Mouse (Mus musculus) gastrocnemius, postnatal 4 days (tissue): Measurements from ENCODE around the gene Rarres2. TPM values are rescaled to one million over a fixed set of nuclear protein-coding genes. Genes with fewer than 3 reads are reported as not detected.
"Not testable (repeated sequence)": the region's sequence is repeated elsewhere in the genome, so short reads cannot be mapped to it uniquely, and the experiment has no call there.

Experiments
- DNase-seq, 2 experiments: peaks; one replicate each; pipeline ENCODE4 v3.0.0; 2021 to 2022; ENCODE audit warnings: low spot score in 2 of 2, mixed read lengths in 2 of 2
- total RNA-seq, 2 experiments: library from RNA; stranded (reverse); gene quantifications; 2 replicates each; pipeline ENCODE4 v1.2.3; 2021

Rarres2 gene
- total RNA-seq, 2 experiments from 2014 or later = 57.3 to 67.1 TPM

DNA sequence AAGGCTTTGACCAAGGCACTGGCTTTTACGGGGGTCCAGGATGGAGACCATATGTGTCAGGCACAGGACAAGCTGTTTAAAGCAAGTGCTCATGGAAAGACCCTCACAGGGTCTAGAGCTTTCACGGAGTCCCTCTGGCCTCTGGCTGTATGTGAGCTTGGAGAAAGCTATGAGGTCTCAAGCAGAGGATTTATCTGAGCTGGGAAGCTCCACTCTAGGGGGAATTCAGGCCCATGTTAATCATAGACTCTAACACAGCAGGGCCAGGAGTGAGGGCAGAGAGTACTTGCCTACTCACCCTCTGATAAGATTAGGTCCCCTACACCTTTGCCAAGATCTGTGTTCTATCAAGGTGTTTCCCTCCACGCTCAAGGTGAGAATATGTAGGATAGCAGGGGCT is 30.0 kb downstream of the Rarres2 start:
- no peak for DNase-seq

DNA sequence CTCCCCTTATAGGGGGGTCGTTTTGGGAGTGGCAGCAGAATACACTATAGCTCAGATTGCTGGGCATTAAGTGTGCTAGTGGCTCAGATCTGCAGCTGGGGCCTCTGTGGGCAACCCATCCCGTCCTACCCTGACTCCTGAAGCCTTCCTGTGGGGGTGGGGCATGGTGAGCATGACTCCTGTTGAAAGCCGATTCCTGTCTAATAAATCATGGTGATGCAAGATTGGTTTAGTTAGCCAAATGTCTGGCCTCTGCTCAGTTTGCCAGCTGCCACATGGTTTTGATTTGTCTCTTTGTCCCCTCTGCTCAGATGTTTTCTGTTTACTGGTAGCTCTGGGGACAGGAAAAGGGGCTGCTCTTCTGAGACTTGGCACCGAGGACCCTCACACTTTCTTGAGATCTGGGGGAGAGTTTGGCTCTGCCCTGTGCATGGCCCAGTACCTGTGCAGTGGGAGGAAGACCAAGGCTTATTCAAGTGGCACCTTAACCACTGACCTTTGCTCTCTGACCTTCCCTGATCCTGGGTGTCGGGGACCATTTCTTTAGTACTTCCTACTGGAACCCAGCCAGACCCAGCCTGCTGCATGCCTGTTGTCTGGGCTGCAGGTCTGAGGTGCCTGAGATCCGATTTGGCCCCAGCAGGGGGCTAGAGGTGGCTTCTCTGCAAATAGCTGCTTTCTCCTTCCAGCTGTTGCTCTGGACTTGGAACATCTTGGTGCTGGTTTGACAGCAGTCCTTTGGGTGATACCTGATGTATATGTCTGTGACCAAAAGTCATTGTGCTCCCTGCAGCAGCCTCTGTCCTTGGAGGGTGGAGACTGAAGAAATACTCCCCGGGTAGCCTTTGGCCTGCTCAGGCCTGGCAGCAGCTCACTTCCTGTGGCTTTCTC is 30.8 kb downstream of the Rarres2 start:
- DNase-seq = no peak

DNA sequence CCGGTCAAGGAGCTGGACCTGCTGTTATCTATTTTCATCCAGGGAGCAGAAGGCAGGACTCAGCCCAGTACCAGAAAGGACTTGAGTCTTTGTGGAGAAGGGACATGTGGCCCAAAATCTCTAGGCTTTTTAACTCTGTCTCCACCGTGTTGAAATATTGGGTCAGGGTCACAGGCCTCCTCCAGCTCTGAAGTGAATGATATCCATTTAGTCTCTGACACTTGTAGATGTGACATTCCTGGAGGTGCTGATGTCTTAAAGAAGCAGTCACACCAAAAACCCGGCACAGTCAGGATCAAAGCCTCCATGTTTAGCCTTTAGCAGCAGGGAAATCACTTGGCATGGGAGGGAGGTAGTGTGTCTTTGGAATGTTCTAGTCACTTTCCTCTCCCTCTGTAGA is 31.9 kb downstream of the Rarres2 start:
- DNase-seq = no peak

DNA sequence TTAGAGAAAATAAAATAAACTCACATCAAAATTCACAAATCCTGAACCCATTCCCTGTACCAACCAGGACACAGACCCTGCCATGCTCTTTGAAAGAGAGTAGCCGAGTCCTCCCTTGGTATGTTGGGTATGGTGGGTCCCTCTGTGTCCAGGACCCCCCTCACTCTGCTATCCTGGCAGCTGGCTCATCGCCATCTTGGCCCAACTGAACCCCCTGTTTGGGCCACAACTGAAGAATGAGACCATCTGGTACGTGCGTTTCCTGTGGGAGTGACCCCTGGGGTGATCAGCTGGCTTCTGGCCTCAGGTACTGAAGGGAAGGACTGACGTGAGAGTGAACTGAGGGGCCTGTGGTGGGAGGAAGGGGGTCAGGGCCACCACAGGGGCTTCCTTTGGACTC is 32.7 kb downstream of the Rarres2 start:
- no peak for DNase-seq

DNA sequence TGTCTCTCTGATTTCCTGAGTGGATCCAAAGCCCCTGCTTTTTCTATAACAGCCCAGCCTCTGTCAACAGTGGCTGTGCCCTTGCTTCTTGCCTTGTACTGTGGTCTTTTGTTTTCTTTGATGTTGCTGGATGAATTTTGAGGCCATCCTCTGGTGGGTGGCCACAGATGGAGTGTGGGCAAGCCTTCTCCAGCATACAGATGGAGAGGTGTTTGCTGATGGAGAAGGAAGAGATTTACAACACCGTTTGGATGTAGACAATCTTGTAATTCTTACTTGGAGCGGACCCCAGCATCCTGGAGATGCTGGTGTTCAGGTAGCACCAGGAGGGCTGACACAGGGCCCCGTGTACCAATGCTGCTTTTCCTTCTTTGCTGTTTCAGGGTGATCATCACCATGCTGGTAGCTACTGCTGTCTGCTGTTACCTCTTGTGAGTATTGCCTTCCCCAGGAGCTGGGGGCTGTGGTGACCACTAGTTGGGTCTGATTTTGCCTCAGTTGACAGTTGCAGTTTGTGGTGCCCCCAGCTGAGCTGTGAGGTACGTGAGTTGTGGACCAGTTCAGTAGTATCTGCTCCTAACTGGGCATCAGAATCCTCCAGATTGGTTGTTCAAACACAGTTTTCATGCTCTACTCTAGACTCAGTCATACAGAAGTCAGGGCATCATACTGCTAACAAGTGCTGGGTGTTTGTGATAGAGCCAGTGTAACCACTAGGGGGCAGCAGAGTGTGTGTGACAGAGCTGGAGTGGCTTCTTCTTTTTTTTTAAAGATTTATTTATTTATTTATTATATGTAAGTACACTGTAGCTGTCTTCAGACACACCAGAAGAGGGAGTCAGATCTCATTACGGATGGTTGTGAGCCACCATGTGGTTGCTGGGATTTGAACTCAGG is 33.5 kb downstream of the Rarres2 start:
- DNase-seq = peak; percentile 60 to 76

DNA sequence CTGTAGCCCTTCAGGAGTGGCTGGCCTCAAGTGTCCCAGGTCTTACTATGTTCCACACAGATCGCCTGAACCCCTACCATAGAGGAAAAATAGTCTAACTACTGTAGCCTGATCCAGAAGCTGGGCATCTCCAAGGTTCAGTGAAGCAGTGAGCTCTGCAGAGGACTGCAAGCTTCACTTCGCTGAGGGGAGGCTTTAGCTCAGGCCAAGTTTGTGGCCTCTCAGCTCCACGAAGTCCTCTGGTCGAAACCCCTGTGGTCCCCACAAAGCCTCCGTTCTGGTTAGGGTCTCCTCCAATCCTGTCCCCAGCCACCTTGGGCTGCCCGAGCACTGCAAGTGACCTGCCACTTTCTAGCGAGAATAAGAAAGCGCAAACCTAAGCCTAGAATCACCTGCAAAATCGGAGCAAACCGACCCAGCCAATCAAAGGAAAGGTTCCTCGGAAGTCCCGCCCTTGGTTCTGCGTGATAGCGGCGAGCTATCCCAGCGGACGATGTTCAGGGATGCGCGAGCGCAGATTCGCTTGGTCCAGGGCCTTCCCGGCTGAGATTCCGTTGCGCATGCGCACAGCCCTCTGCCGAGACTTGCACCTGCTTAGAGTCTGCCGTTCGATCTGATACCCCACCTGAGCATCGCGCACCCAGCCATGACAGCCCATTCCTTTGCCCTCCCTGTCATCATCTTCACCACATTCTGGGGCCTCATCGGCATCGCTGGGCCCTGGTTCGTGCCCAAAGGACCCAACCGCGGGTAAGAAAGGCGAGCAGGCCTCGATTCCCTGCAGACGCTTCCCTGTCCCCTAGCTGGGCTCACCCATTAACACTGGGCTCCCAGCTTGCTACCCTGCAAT is 35.3 kb downstream of the Rarres2 start, which contains the start of gene Atp6v0e2:
Gene Atp6v0e2, plus strand, starts transcription at position 511 of the 850 bp plus-strand sequence.
- peak; percentile 64 to 80 for DNase-seq

DNA sequence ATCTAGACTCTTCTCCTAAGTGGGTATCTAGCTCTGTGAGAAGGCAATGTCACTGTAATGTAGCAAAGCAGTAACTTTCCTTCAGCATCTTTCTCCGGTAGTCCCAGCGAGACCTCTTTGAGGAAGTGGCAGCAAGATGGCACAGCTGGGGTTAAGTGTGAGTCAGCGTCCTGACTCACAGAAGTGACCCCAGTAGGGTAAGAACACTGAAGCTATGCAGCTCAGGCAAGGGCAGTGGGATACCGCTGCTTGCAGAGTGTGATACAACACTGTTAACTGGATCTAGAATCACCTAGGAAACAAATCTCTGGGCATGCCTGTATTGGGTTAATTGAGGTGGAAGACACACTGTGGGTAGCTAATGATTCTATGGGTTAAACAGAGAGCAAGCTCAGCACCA is 36.5 kb downstream of the Rarres2 start:
- DNase-seq = no peak

DNA sequence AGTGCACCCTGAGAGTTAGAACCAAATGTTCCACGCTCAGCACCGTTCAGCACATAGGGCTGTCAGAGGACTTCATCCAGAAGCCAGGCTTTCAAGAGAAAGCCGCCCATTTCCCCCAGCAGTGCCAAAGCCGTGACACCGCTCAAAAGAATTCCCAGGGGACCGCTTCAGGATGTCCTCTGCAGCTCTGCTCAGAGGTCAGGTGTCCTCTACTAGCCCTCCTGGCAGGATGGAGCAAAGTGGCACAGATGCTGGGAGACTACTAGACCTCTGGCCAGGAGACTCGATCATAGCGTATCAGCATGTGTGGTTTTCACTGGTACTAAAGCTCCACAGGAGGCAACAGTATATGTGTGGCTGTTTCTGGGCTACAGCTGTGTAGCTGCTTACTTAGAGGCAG is 37.7 kb downstream of the Rarres2 start:
- no peak for DNase-seq

DNA sequence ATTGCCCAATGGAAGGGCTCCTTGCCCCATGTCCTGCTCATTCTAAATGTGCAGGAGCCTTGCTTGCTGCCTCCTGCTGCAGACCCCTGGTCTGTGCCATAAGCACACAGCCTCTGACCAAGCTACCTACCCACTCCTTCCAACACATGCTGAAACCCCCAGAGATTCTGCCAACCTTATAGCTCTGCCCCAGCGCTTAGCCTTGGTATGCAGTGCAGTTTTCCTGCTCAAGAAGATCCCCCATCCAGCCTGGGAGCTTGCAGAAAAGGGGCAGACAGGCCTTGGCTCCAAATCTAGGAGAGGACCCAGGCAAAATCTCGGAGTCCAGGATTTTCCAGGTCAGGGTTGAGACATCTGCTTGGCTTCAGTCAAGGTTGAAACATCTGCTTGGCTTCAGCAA is 39.1 kb downstream of the Rarres2 start:
- DNase-seq = no peak

DNA sequence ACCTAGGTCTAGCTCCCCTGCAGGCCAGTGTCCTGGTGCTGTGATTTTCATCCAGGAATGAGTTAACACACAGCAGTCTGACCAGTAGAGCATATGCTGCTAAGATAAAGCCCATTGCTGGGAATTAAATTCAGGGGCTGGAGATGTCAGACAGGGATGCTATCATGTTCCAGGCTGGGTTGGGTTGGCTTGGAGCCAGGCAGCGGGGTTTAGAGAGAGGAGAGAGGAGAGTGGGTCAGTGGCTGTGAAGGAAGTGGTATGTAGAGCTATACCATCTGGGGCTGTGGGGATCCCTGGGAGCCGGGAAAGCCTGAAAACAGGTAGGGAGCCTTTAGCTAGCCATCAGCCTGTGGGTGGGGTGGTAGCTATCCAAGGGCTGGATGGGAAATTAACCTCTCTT is 41.7 kb downstream of the Rarres2 start:
- no peak for DNase-seq

DNA sequence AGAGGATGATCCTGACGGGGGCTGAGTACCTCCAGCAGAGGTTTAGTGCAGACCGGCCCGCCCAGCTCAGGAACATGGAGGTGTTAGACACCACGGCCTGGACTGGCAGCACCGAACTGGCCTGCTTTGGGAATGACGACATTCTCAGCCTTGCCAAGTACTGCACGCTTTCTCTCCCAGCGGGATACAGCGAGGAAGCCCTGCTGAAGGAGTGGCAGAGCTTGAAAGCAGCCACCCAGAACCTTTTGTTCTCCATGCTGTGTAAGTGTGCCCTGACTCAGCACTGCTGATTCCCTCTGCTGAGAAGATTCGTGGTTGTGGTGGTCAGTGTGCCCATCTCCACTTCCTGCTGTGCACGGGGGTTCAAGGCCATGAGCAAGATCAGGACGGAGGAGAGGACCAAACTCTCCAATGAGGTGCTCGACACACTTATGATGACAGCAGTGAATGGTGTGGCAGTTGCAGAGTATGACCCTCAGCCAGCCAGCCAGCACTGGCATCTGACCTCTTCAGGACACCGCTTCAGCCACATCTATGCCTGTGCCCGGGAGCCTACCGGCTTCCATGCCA is 42.6 kb downstream of the Rarres2 start:
- no peak for DNase-seq

DNA sequence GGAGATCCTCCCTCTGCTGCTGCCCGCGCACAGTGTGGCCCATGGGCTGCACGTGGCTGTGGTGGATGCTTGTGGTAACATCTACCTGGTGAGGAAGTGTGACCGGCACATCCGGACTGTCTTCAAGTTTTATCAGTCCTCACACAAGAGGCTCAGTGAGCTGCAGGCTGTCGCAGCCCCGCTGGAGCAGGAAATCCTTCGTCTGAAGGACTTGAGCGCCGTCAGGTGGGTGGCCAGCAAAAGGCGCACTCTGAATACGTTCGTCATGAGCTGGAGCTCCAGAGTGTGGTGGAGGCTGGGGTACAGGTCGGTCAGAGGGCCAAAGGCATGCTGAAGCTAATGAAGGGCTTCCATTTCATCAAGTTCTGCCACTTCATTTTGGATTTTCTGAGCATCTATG is 43.3 kb downstream of the Rarres2 start:
- no peak for DNase-seq

DNA sequence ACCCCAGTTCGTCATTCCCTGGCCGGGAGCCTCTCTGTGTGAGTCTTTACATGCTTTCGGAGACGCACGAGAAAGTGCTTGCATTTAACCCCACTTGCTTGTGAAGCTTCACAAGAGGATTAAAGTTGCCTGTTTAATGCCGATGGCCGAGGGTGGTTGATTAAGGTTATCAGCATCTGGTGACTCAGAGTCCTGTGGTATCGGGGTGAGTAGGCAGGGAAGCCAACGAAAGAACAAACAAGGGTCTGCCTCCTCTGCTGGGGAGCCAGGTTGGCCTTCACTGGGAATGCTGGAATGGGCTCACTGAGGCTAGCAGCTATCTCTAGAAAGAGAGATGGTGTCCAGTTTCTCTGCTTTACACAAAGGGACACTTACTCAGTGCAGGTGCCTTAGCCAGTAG is 44.7 kb downstream of the Rarres2 start:
- no peak for DNase-seq

DNA sequence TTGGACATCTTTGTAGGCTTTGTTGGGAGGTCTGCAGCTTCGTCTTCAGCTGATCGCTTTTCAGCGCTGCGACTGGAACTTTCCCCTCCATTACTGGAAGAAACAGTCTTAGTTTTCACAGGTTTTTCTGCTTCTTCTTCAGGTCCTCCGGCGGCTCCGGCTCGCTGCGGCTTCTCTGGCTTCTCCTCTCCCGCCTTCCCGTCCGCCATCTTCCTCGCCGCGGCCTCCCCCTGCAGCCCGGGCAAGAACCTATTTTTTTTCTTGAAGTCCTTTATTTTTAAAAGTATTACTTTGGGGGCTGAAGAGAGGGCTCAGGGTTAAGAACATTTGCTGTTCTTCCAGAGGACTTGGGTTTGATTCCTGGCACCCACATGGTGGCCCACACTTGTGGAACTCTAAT is 47.7 kb downstream of the Rarres2 start:
- DNase-seq = not testable (repeated sequence)

Other genes with a start within 250 kb of the Rarres2 start
- 10 to 100 TPM; 16.6 to 19.7 TPM for gene Krba1, start 177.2 kb downstream of the Rarres2 start, total RNA-seq
- 10 to 100 TPM; 14.3 to 19.7 TPM for gene Zfp467, start 127.0 kb downstream of the Rarres2 start, total RNA-seq
- gene Sspo, start 124.6 kb downstream of the Rarres2 start, total RNA-seq = under 1 TPM; 0.34 to 0.44 TPM
- gene Atp6v0e2, start 35.2 kb downstream of the Rarres2 start, total RNA-seq = 10 to 100 TPM; 29.7 to 33.3 TPM
- 10 to 100 TPM; 15.8 to 20.1 TPM for gene Lrrc61, start 18.0 kb downstream of the Rarres2 start, total RNA-seq
- gene Gm45021, start 16.8 kb upstream of the Rarres2 start, total RNA-seq = not detected
- 10 to 100 TPM; 29.1 to 31.9 TPM for gene Repin1, start 21.1 kb upstream of the Rarres2 start, total RNA-seq
- 1 to 10 TPM in 1 of 2 experiments, not detected in 1; 3.5 TPM for gene Gm44965, start 21.2 kb upstream of the Rarres2 start, total RNA-seq
- 1 to 10 TPM; 6.7 to 6.8 TPM for gene Zfp775, start 29.3 kb upstream of the Rarres2 start, total RNA-seq
- gene AI854703, start 54.0 kb upstream of the Rarres2 start, total RNA-seq = under 1 TPM; 0.34 to 0.37 TPM
- gene Gimap8, start 74.4 kb upstream of the Rarres2 start, total RNA-seq = 1 to 10 TPM; 5.0 to 7.3 TPM
- gene Gimap9, start 103.3 kb upstream of the Rarres2 start, total RNA-seq = 1 to 10 TPM; 2.3 to 3.2 TPM
- gene Gimap4, start 111.8 kb upstream of the Rarres2 start, total RNA-seq = 10 to 100 TPM; 18.9 to 19.4 TPM
- 10 to 100 TPM; 30.3 to 35.4 TPM for gene Gimap6, start 135.4 kb upstream of the Rarres2 start, total RNA-seq
- gene Gm28053, start 145.8 kb upstream of the Rarres2 start, total RNA-seq = 1 to 10 TPM; 2.4 to 4.7 TPM
- gene Gimap7, start 145.8 kb upstream of the Rarres2 start, total RNA-seq = not detected
- 10 to 100 TPM in 1 of 2 experiments, 1 to 10 TPM in 1; 9.0 to 10.9 TPM for gene Gimap1, start 166.3 kb upstream of the Rarres2 start, total RNA-seq
- 1 to 10 TPM; 7.4 to 8.7 TPM for gene Gimap5, start 173.4 kb upstream of the Rarres2 start, total RNA-seq
- gene Gimap3, start 198.1 kb upstream of the Rarres2 start, total RNA-seq = under 1 TPM in 1 of 2 experiments, not detected in 1; 0.17 TPM